Mouse (Mus musculus): ENCODE data around the gene Sash1. TPM values are rescaled to one million over a fixed set of nuclear protein-coding genes. Genes with fewer than 3 reads are reported as not detected.

The Sash1 gene
- polyA plus RNA-seq, 1 experiment from 2014 or later, result 5.0 TPM

GRCm38 (mm10) chr10:8871935-8872334, 13.9 kb downstream of the Sash1 start:
- ATAC-seq (ENCODE audit: insufficient number of reproducible peaks, insufficient read depth, low FRiP score, low read depth), result no peak
- Histone ChIP-seq H3K27me3 (ENCODE audit: control insufficient read depth, insufficient read depth, low read length) (no peaks in the 10 kb centered on the region), H3K36me3 (ENCODE audit: control insufficient read depth, insufficient read depth, low read length) (no peaks in the 10 kb centered on the region), H3K4me1 (ENCODE audit: control insufficient read depth in 2 of 2, insufficient read depth in 2 of 2, low read length in 2 of 2) (peaks cover 0 to under 1% of the 10 kb centered on the region in 2 experiments; a peak in 2 of 4 replicates), H3K9ac (ENCODE audit: low read length) (no peak overlapping the region), H3K9me3 (ENCODE audit: control insufficient read depth, low read length) (no peaks in the 10 kb centered on the region), H3K27ac (replicated peaks in 1 of 2; ENCODE audit: control insufficient read depth in 1 of 2, insufficient read depth in 1 of 2, low read depth in 2 of 2, low read length in 2 of 2) (no peak overlapping the region), H3K4me3 (ENCODE audit: control insufficient read depth in 1 of 2, insufficient read depth in 1 of 2, low read depth in 1 of 2, low read length in 2 of 2) (no peak overlapping the region), H3K4me2 (ENCODE audit: low read length) (no peak overlapping the region)
- 71% methylated on average over 1 of the region's 1 CpGs for whole genome bisulfite sequencing

GRCm38 (mm10) chr10:8870368-8870767, 15.5 kb downstream of the Sash1 start:
- no peaks in the 10 kb centered on the region for H3K36me3 ChIP-seq (ENCODE audit: control insufficient read depth, insufficient read depth, low read length)
- peaks cover 2 to 4% of the 10 kb centered on the region in 2 experiments; a peak in 3 of 4 replicates for H3K4me1 ChIP-seq (ENCODE audit: control insufficient read depth in 2 of 2, insufficient read depth in 2 of 2, low read length in 2 of 2)
- no peak for ATAC-seq (ENCODE audit: insufficient number of reproducible peaks, insufficient read depth, low FRiP score, low read depth)
- no peaks in the 10 kb centered on the region for H3K9me3 ChIP-seq (ENCODE audit: control insufficient read depth, low read length)
- H3K4me3 ChIP-seq (ENCODE audit: control insufficient read depth in 1 of 2, insufficient read depth in 1 of 2, low read depth in 1 of 2, low read length in 2 of 2), result no peak overlapping the region
- H3K4me2 ChIP-seq (ENCODE audit: low read length), result no peak overlapping the region
- no peaks in the 10 kb centered on the region for H3K27me3 ChIP-seq (ENCODE audit: control insufficient read depth, insufficient read depth, low read length)
- 66% methylated on average over 3 of the region's 3 CpGs for WGBS
- 0 out of 4 replicates have a peak overlapping the region, but pooled peaks of 1 of the 2 experiments have one; percentile 26 for H3K27ac ChIP-seq (replicated peaks in 1 of 2; ENCODE audit: control insufficient read depth in 1 of 2, insufficient read depth in 1 of 2, low read depth in 2 of 2, low read length in 2 of 2)
- H3K9ac ChIP-seq (ENCODE audit: low read length), result no peak overlapping the region

GRCm38 (mm10) chr10:8866062-8866642, 19.7 kb downstream of the Sash1 start:
- Histone ChIP-seq H3K36me3 (ENCODE audit: control insufficient read depth, insufficient read depth, low read length) (no peaks in the 10 kb centered on the region), H3K9ac (ENCODE audit: low read length) (no peak overlapping the region), H3K27ac (replicated peaks in 1 of 2; ENCODE audit: control insufficient read depth in 1 of 2, insufficient read depth in 1 of 2, low read depth in 2 of 2, low read length in 2 of 2) (peak overlapping the region; percentile 75), H3K4me2 (ENCODE audit: low read length) (no peak overlapping the region), H3K4me3 (ENCODE audit: control insufficient read depth in 1 of 2, insufficient read depth in 1 of 2, low read depth in 1 of 2, low read length in 2 of 2) (no peak overlapping the region), H3K27me3 (ENCODE audit: control insufficient read depth, insufficient read depth, low read length) (no peaks in the 10 kb centered on the region), H3K9me3 (ENCODE audit: control insufficient read depth, low read length) (no peaks in the 10 kb centered on the region), H3K4me1 (ENCODE audit: control insufficient read depth in 2 of 2, insufficient read depth in 2 of 2, low read length in 2 of 2) (peaks cover 2 to 4% of the 10 kb centered on the region in 2 experiments; a peak in 3 of 4 replicates)
- 68% methylated on average over 4 of the region's 4 CpGs for WGBS
- ATAC-seq (ENCODE audit: insufficient number of reproducible peaks, insufficient read depth, low FRiP score, low read depth), result peak; percentile 76

GRCm38 (mm10) chr10:8860655-8861054, 25.2 kb downstream of the Sash1 start:
- no peak overlapping the region for H3K4me3 ChIP-seq (ENCODE audit: control insufficient read depth in 1 of 2, insufficient read depth in 1 of 2, low read depth in 1 of 2, low read length in 2 of 2)
- no peak for ATAC-seq (ENCODE audit: insufficient number of reproducible peaks, insufficient read depth, low FRiP score, low read depth)
- WGBS, result 81% methylated on average over 9 of the region's 9 CpGs

GRCm38 (mm10) chr10:8858718-8859117, 27.2 kb downstream of the Sash1 start:
- Histone ChIP-seq H3K4me3 (ENCODE audit: control insufficient read depth in 1 of 2, insufficient read depth in 1 of 2, low read depth in 1 of 2, low read length in 2 of 2) (no peak overlapping the region), H3K27ac (replicated peaks in 1 of 2; ENCODE audit: control insufficient read depth in 1 of 2, insufficient read depth in 1 of 2, low read depth in 2 of 2, low read length in 2 of 2) (no peak overlapping the region), H3K36me3 (ENCODE audit: control insufficient read depth, insufficient read depth, low read length) (no peaks in the 10 kb centered on the region), H3K4me2 (ENCODE audit: low read length) (no peak overlapping the region), H3K27me3 (ENCODE audit: control insufficient read depth, insufficient read depth, low read length) (no peaks in the 10 kb centered on the region), H3K4me1 (ENCODE audit: control insufficient read depth in 2 of 2, insufficient read depth in 2 of 2, low read length in 2 of 2) (peaks cover 0 to 9% of the 10 kb centered on the region in 2 experiments; a peak in 2 of 4 replicates), H3K9me3 (ENCODE audit: control insufficient read depth, low read length) (no peaks in the 10 kb centered on the region), H3K9ac (ENCODE audit: low read length) (no peak overlapping the region)
- WGBS, result 89% methylated on average over 7 of the region's 7 CpGs
- ATAC-seq (ENCODE audit: insufficient number of reproducible peaks, insufficient read depth, low FRiP score, low read depth), result no peak

More at GRCm38 (mm10) chr10:8860655-8861054, 25.2 kb downstream of the Sash1 start:
- Histone ChIP-seq H3K27me3 (ENCODE audit: control insufficient read depth, insufficient read depth, low read length) (no peaks in the 10 kb centered on the region), H3K9ac (ENCODE audit: low read length) (no peak overlapping the region), H3K36me3 (ENCODE audit: control insufficient read depth, insufficient read depth, low read length) (no peaks in the 10 kb centered on the region), H3K27ac (replicated peaks in 1 of 2; ENCODE audit: control insufficient read depth in 1 of 2, insufficient read depth in 1 of 2, low read depth in 2 of 2, low read length in 2 of 2) (no peak overlapping the region), H3K4me2 (ENCODE audit: low read length) (no peak overlapping the region), H3K9me3 (ENCODE audit: control insufficient read depth, low read length) (no peaks in the 10 kb centered on the region), H3K4me1 (ENCODE audit: control insufficient read depth in 2 of 2, insufficient read depth in 2 of 2, low read length in 2 of 2) (peaks cover 0 to 9% of the 10 kb centered on the region in 2 experiments; a peak in 2 of 4 replicates)

GRCm38 (mm10) chr10:8856942-8857341, 28.9 kb downstream of the Sash1 start:
- 66% methylated on average over 2 of the region's 2 CpGs for WGBS
- no peak overlapping the region for H3K4me3 ChIP-seq (ENCODE audit: control insufficient read depth in 1 of 2, insufficient read depth in 1 of 2, low read depth in 1 of 2, low read length in 2 of 2)

GRCm38 (mm10) chr10:8853326-8853725, 32.5 kb downstream of the Sash1 start:
- H3K27me3 ChIP-seq (ENCODE audit: control insufficient read depth, insufficient read depth, low read length), result no peaks in the 10 kb centered on the region
- ATAC-seq (ENCODE audit: insufficient number of reproducible peaks, insufficient read depth, low FRiP score, low read depth), result no peak
- 0 out of 2 replicates have a peak, but pooled peaks cover 3% of the 10 kb centered on the region for H3K36me3 ChIP-seq (ENCODE audit: control insufficient read depth, insufficient read depth, low read length)
- H3K27ac ChIP-seq (replicated peaks in 1 of 2; ENCODE audit: control insufficient read depth in 1 of 2, insufficient read depth in 1 of 2, low read depth in 2 of 2, low read length in 2 of 2), result no peak overlapping the region
- H3K9ac ChIP-seq (ENCODE audit: low read length), result no peak overlapping the region
- peaks cover 0 to 8% of the 10 kb centered on the region in 2 experiments; a peak in 2 of 4 replicates for H3K4me1 ChIP-seq (ENCODE audit: control insufficient read depth in 2 of 2, insufficient read depth in 2 of 2, low read length in 2 of 2)
- 84% methylated on average over 7 of the region's 7 CpGs for WGBS
- no peak overlapping the region for H3K4me2 ChIP-seq (ENCODE audit: low read length)
- no peaks in the 10 kb centered on the region for H3K9me3 ChIP-seq (ENCODE audit: control insufficient read depth, low read length)
- no peak overlapping the region for H3K4me3 ChIP-seq (ENCODE audit: control insufficient read depth in 1 of 2, insufficient read depth in 1 of 2, low read depth in 1 of 2, low read length in 2 of 2)

More at GRCm38 (mm10) chr10:8856942-8857341, 28.9 kb downstream of the Sash1 start:
- H3K27me3 ChIP-seq (ENCODE audit: control insufficient read depth, insufficient read depth, low read length), result no peaks in the 10 kb centered on the region
- peaks cover 0 to 9% of the 10 kb centered on the region in 2 experiments; a peak in 2 of 4 replicates for H3K4me1 ChIP-seq (ENCODE audit: control insufficient read depth in 2 of 2, insufficient read depth in 2 of 2, low read length in 2 of 2)
- H3K27ac ChIP-seq (replicated peaks in 1 of 2; ENCODE audit: control insufficient read depth in 1 of 2, insufficient read depth in 1 of 2, low read depth in 2 of 2, low read length in 2 of 2), result no peak overlapping the region
- no peaks in the 10 kb centered on the region for H3K9me3 ChIP-seq (ENCODE audit: control insufficient read depth, low read length)
- no peaks in the 10 kb centered on the region for H3K36me3 ChIP-seq (ENCODE audit: control insufficient read depth, insufficient read depth, low read length)
- H3K4me2 ChIP-seq (ENCODE audit: low read length), result no peak overlapping the region
- H3K9ac ChIP-seq (ENCODE audit: low read length), result no peak overlapping the region
- ATAC-seq (ENCODE audit: insufficient number of reproducible peaks, insufficient read depth, low FRiP score, low read depth), result no peak

All from heart, embryonic 14.5 days (tissue).